Mouse (Mus musculus) CH12.LX (cell line): ENCODE measurements around the gene Ubash3a. TPM values are rescaled to one million over a fixed set of nuclear protein-coding genes. Genes with fewer than 3 reads are reported as not detected.

Experiments
- DNase-seq: peaks from one replicate; pipeline ENCODE4 v3.0.0-alpha.2; 2013; ENCODE audit errors: extremely low read depth
- H3K27ac ChIP-seq: 2 replicates; pipeline ENCODE4 v1.5.1; 2012; ENCODE audit warnings: low read depth, mild to moderate bottlenecking, control low read depth, moderate library complexity; ENCODE audit not compliant: insufficient read depth
- H3K27me3 ChIP-seq: replicated peaks from 2 replicates; pipeline ENCODE3; 2012; ENCODE audit warnings: inconsistent platforms
- H3K36me3 ChIP-seq, 2 experiments: replicated peaks in 1 of 2; 2 replicates each; pipeline versions ENCODE3 to v1.6.1; 2012; ENCODE audit warnings: inconsistent platforms in 1 of 2, low read length in 1 of 2, mild to moderate bottlenecking in 1 of 2, mixed read lengths in 1 of 2, moderate library complexity in 1 of 2; ENCODE audit not compliant: control insufficient read depth in 1 of 2, insufficient read depth in 1 of 2
- H3K4me1 ChIP-seq, 2 experiments: 2 replicates each; pipeline ENCODE4 v1.6.1; 2012; ENCODE audit warnings: inconsistent platforms in 1 of 2, moderate library complexity in 1 of 2; ENCODE audit not compliant: insufficient read depth in 2 of 2, control insufficient read depth in 1 of 2
- H3K4me2 ChIP-seq: 2 replicates; pipeline ENCODE4 v1.6.1; 2012; ENCODE audit warnings: low read depth, mild to moderate bottlenecking, control low read depth; ENCODE audit not compliant: poor library complexity, insufficient read depth, severe bottlenecking
- H3K4me3 ChIP-seq, 3 experiments: fragments of 150-350 bp in 1 of 3; sonication (generic) in 1 of 3; replicated peaks in 1 of 3; 2 replicates each; pipeline versions ENCODE3 to v1.5.1; 2011 to 2012; ENCODE audit warnings: low read depth in 2 of 3, low read length in 2 of 3, mild to moderate bottlenecking in 2 of 3, moderate library complexity in 2 of 3, control low read depth in 1 of 3, improper control_type of control experiment in 1 of 3, inconsistent platforms in 1 of 3, mixed read lengths in 1 of 3; ENCODE audit not compliant: poor library complexity in 1 of 3
- H3K79me2 ChIP-seq: replicated peaks from 2 replicates; pipeline ENCODE4 v1.6.1; 2012; ENCODE audit warnings: mild to moderate bottlenecking, moderate library complexity; ENCODE audit not compliant: control insufficient read depth, poor library complexity, insufficient read depth, severe bottlenecking; ENCODE audit errors: extremely low read depth
- H3K9ac ChIP-seq: 2 replicates; pipeline ENCODE4 v1.6.1; 2012; ENCODE audit warnings: low read depth, mild to moderate bottlenecking, control low read depth, moderate library complexity; ENCODE audit not compliant: insufficient read depth
- H3K9me3 ChIP-seq: replicated peaks from 2 replicates; pipeline ENCODE3; 2012; ENCODE audit warnings: low read length, inconsistent platforms, mixed read lengths
- BHLHE40 ChIP-seq: IDR thresholded peaks from 2 replicates; pipeline ENCODE4 v1.6.1; 2011; ENCODE audit warnings: mild to moderate bottlenecking, low read depth, low read length, improper control_type of control experiment
- E2F4 ChIP-seq: IDR thresholded peaks from 2 replicates; pipeline ENCODE4 v1.6.1; 2011; ENCODE audit warnings: low read depth, low read length, improper control_type of control experiment; ENCODE audit not compliant: insufficient replicate concordance
- EP300 ChIP-seq: IDR thresholded peaks from 2 replicates; pipeline ENCODE4 v1.6.1; 2011; ENCODE audit warnings: low read length, improper control_type of control experiment
- ETS1 ChIP-seq: conservative IDR thresholded peaks from 2 replicates; pipeline ENCODE4 v1.6.1; 2012; ENCODE audit warnings: low read depth, mild to moderate bottlenecking, inconsistent platforms, low read length, improper control_type of control experiment, moderate library complexity
- GABPA ChIP-seq: IDR thresholded peaks from 2 replicates; pipeline ENCODE4 v1.6.1; 2012; ENCODE audit warnings: low read depth, low read length, improper control_type of control experiment, inconsistent platforms; ENCODE audit not compliant: insufficient replicate concordance
- IRF4 ChIP-seq: IDR thresholded peaks from 2 replicates; pipeline ENCODE4 v1.6.1; 2014; ENCODE audit warnings: low read depth, mild to moderate bottlenecking, inconsistent platforms, low read length, improper control_type of control experiment
- NELFE ChIP-seq: IDR thresholded peaks from 2 replicates; pipeline ENCODE4 v1.6.1; 2011; ENCODE audit warnings: low read depth, low read length, improper control_type of control experiment
- PAX5 ChIP-seq: IDR thresholded peaks from 2 replicates; pipeline ENCODE4 v1.6.1; 2012; ENCODE audit warnings: low read length, inconsistent platforms, mixed read lengths
- POLR2AphosphoS2 ChIP-seq: IDR thresholded peaks from 2 replicates; pipeline ENCODE4 v1.6.1; 2011; ENCODE audit warnings: low read depth, low read length, improper control_type of control experiment
- TBP ChIP-seq: conservative IDR thresholded peaks from 2 replicates; pipeline ENCODE4 v1.6.1; 2011; ENCODE audit warnings: low read depth, low read length, improper control_type of control experiment
- TCF12 ChIP-seq: IDR thresholded peaks from 2 replicates; pipeline ENCODE4 v1.6.1; 2014; ENCODE audit warnings: low read depth, mild to moderate bottlenecking, inconsistent platforms, low read length, improper control_type of control experiment
- UBTF ChIP-seq: IDR thresholded peaks from 2 replicates; pipeline ENCODE4 v1.6.1; 2012; ENCODE audit warnings: low read depth, mild to moderate bottlenecking, inconsistent platforms, low read length, improper control_type of control experiment, moderate library complexity
- USF2 ChIP-seq: conservative IDR thresholded peaks from 2 replicates; pipeline ENCODE4 v1.6.1; 2011; ENCODE audit warnings: low read depth, low read length, improper control_type of control experiment
- ZC3H11A ChIP-seq: IDR thresholded peaks from 2 replicates; pipeline ENCODE4 v1.6.1; 2012; ENCODE audit warnings: low read depth, mild to moderate bottlenecking, inconsistent platforms, low read length, improper control_type of control experiment
- ZMIZ1 ChIP-seq: IDR thresholded peaks from 2 replicates; pipeline ENCODE4 v1.6.1; 2012; ENCODE audit warnings: low read depth, mild to moderate bottlenecking, inconsistent platforms, low read length, improper control_type of control experiment
- dilution Hi-C: fragments of 300-500 bp; cut with MboI; formaldehyde crosslinking; loops from 2 replicates; pipeline ENCODE4 v1.14.3; 2020; ENCODE audit warnings: low sequenced_read_pairs; ENCODE audit not compliant: extremely low pct_unique_long_range_greater_than_20kb, extremely low pct_ligation_motif_present
- in situ Hi-C: fragments of 300-500 bp; cut with MboI; formaldehyde crosslinking; loops from 3 replicates; pipeline ENCODE4 v1.14.3; 2019; ENCODE audit warnings: low sequenced_read_pairs, low pct_ligation_motif_present, low pct_unique_long_range_greater_than_20kb, mixed read lengths
- polyA plus RNA-seq: library from polyadenylated mRNA; unstranded; fragments of >175 nt; gene quantifications from 2 replicates; pipeline ENCODE4 v1.2.1, GENCODE M21; 2012; ENCODE audit warnings: low read depth; ENCODE audit not compliant: insufficient read length
- total RNA-seq, 2 experiments: library from RNA; depleted of rRNA; stranded (reverse); fragments of 300-350 nt in 1 of 2; fragments of >200 nt in 1 of 2; gene quantifications; 2 replicates each; pipeline ENCODE4 v1.2.3; 2012 to 2014

Ubash3a gene
- total and polyA plus RNA-seq, 3 experiments: 0.08 to 0.17 TPM; not detected in 1

DNA sequence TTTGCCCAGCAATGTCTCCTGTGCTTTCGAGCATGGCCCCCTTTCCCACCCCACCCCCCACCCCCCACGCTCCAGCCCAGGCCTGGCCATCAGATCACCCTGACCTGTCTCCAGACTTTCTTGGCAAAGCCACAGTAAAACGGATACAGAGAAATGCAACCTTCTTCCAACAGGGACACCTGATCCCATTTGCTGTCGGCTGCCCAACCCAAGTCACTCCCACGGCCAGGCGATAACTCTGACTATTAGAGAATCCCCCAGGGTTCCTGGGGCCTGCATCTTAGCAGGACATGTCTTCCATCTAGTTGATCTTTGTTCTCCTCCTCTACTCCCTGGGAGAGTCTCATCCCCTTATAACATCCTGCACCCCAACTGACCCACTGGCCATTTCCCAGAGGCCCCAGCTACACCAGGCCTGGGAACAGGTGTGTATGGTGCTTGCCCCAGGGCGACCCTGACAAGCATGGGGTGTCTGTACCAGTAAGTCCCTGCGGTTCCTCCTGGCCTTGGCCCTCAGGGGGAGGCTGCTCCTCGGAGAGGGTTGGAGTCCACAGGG, 50.7 kb downstream of the Ubash3a start:
- dilution Hi-C loops (no loop called here), in situ Hi-C loops (no loop called here)
- H3K4me1 ChIP-seq: peaks cover 16 to 53% of the 10 kb centered on the region in 2 experiments
- H3K9ac ChIP-seq: no peak overlapping the region
- no peak overlapping the region for H3K27ac ChIP-seq
- no peaks in the 10 kb centered on the region for H3K36me3 ChIP-seq
- H3K4me2 ChIP-seq: no peak overlapping the region
- H3K4me3 ChIP-seq: no peak overlapping the region
- DNase-seq: no peak
- TF ChIP-seq UBTF: no peak
- no peak for TF ChIP-seq TBP
- TF ChIP-seq USF2: no peak
- peaks cover 7% of the 10 kb centered on the region for H3K9me3 ChIP-seq
- H3K27me3 ChIP-seq: peaks cover 17% of the 10 kb centered on the region
- no peaks in the 10 kb centered on the region for H3K79me2 ChIP-seq

DNA sequence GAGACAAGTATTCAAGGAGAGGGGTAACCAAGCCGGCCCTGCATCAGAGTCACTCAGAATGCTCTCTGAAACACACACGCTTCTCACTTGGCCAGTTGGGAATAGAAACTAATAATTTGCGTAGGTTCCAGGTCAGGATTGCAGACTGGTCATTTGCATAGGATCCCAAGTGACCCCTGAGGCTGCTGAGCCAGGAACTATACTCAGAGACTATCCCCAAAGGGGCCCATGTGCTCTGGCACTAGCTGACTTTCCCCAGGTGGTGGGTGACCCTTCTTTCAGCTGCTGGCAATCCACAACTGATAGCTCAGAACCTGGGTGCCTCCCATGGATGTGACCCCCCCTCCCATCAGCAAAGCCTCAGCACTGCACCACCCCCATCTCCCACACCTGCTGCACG, 51.5 kb downstream of the Ubash3a start:
- no peak overlapping the region for H3K27ac ChIP-seq
- H3K79me2 ChIP-seq: no peaks in the 10 kb centered on the region
- H3K4me1 ChIP-seq: peaks cover 16 to 58% of the 10 kb centered on the region in 2 experiments
- no peak overlapping the region for H3K9ac ChIP-seq
- in situ Hi-C loops: no loop called here
- peak; percentile 58 for DNase-seq
- peak; percentile 59 for TF ChIP-seq IRF4
- no peak for TF ChIP-seq ZMIZ1
- TF ChIP-seq BHLHE40: peak; percentile 33; the same call in 1 of the 2 replicates
- TF ChIP-seq E2F4: no peak
- no peak for TF ChIP-seq GABPA
- peak; percentile 25; the same call in 1 of the 2 replicates for TF ChIP-seq TCF12
- TF ChIP-seq PAX5: no peak
- TF ChIP-seq NELFE: no peak
- TF ChIP-seq ZC3H11A: no peak
- peak; percentile 61 for TF ChIP-seq EP300
- peak; percentile 45 for TF ChIP-seq ETS1
- TF ChIP-seq POLR2AphosphoS2: no peak
- no peaks in the 10 kb centered on the region for H3K36me3 ChIP-seq
- H3K9me3 ChIP-seq: peaks cover 11% of the 10 kb centered on the region
- dilution Hi-C loops: no loop called here
- peaks cover 12% of the 10 kb centered on the region for H3K27me3 ChIP-seq
- H3K4me3 ChIP-seq: no peak overlapping the region
- H3K4me2 ChIP-seq: no peak overlapping the region
